Mouse (Mus musculus): Measurements from ENCODE around the gene Krt2. TPM values are rescaled to one million over a fixed set of nuclear protein-coding genes. Genes with fewer than 3 reads are reported as not detected.

Krt2 gene
- not detected for polyA plus RNA-seq (2014; fragmentation: Illumina TruSeq; extraction: RNeasy Lipid Tissue Mini Kit (QIAGEN cat#74804); ENCODE audit: low read depth, low replicate concordance)

GRCm38 (mm10) chr15:101817875-101818274, at the start of gene Krt2:
Gene Krt2 (minus strand): TSS chr15:101818169.

GRCm38 (mm10) chr15:101850694-101851093, 32.7 kb upstream of the Krt2 start, which contains the start of gene Krt1:
Gene Krt1 (minus strand): TSS chr15:101850794.

GRCm38 (mm10) chr15:101802296-101802835, 15.6 kb downstream of the Krt2 start, which contains the start of gene Krt73:
Gene Krt73 (minus strand): TSS chr15:101802346.

GRCm38 (mm10) chr15:101786360-101786759, 31.6 kb downstream of the Krt2 start, which contains the start of gene Krt72:
Gene Krt72 (minus strand): TSS chr15:101786460.

Other genes with a start within 250 kb of the Krt2 start
- gene Krt75, start 244.3 kb downstream of the Krt2 start, polyA plus RNA-seq (2014; fragmentation: Illumina TruSeq; extraction: RNeasy Lipid Tissue Mini Kit (QIAGEN cat#74804); ENCODE audit: low read depth, low replicate concordance), result not detected
- not detected for gene Gm5414, start 190.0 kb downstream of the Krt2 start, polyA plus RNA-seq (2014; fragmentation: Illumina TruSeq; extraction: RNeasy Lipid Tissue Mini Kit (QIAGEN cat#74804); ENCODE audit: low read depth, low replicate concordance)
- not detected for gene Gm5478, start 170.8 kb downstream of the Krt2 start, polyA plus RNA-seq (2014; fragmentation: Illumina TruSeq; extraction: RNeasy Lipid Tissue Mini Kit (QIAGEN cat#74804); ENCODE audit: low read depth, low replicate concordance)
- not detected for gene Krt6b, start 137.9 kb downstream of the Krt2 start, polyA plus RNA-seq (2014; fragmentation: Illumina TruSeq; extraction: RNeasy Lipid Tissue Mini Kit (QIAGEN cat#74804); ENCODE audit: low read depth, low replicate concordance)
- not detected for gene Krt6a, start 123.9 kb downstream of the Krt2 start, polyA plus RNA-seq (2014; fragmentation: Illumina TruSeq; extraction: RNeasy Lipid Tissue Mini Kit (QIAGEN cat#74804); ENCODE audit: low read depth, low replicate concordance)
- not detected for gene Krt5, start 105.3 kb downstream of the Krt2 start, polyA plus RNA-seq (2014; fragmentation: Illumina TruSeq; extraction: RNeasy Lipid Tissue Mini Kit (QIAGEN cat#74804); ENCODE audit: low read depth, low replicate concordance)
- not detected for gene Krt71, start 75.1 kb downstream of the Krt2 start, polyA plus RNA-seq (2014; fragmentation: Illumina TruSeq; extraction: RNeasy Lipid Tissue Mini Kit (QIAGEN cat#74804); ENCODE audit: low read depth, low replicate concordance)
- gene Krt72, start 31.7 kb downstream of the Krt2 start, polyA plus RNA-seq (2014; fragmentation: Illumina TruSeq; extraction: RNeasy Lipid Tissue Mini Kit (QIAGEN cat#74804); ENCODE audit: low read depth, low replicate concordance), result not detected
- not detected for gene Krt73, start 15.8 kb downstream of the Krt2 start, polyA plus RNA-seq (2014; fragmentation: Illumina TruSeq; extraction: RNeasy Lipid Tissue Mini Kit (QIAGEN cat#74804); ENCODE audit: low read depth, low replicate concordance)
- not detected for gene Krt1, start 32.6 kb upstream of the Krt2 start, polyA plus RNA-seq (2014; fragmentation: Illumina TruSeq; extraction: RNeasy Lipid Tissue Mini Kit (QIAGEN cat#74804); ENCODE audit: low read depth, low replicate concordance)
- gene Krt77, start 51.5 kb upstream of the Krt2 start, polyA plus RNA-seq (2014; fragmentation: Illumina TruSeq; extraction: RNeasy Lipid Tissue Mini Kit (QIAGEN cat#74804); ENCODE audit: low read depth, low replicate concordance), result not detected
- not detected for gene Krt76, start 74.8 kb upstream of the Krt2 start, polyA plus RNA-seq (2014; fragmentation: Illumina TruSeq; extraction: RNeasy Lipid Tissue Mini Kit (QIAGEN cat#74804); ENCODE audit: low read depth, low replicate concordance)
- gene Krt4, start 106.6 kb upstream of the Krt2 start, polyA plus RNA-seq (2014; fragmentation: Illumina TruSeq; extraction: RNeasy Lipid Tissue Mini Kit (QIAGEN cat#74804); ENCODE audit: low read depth, low replicate concordance), result not detected
- gene Krt79, start 122.2 kb upstream of the Krt2 start, polyA plus RNA-seq (2014; fragmentation: Illumina TruSeq; extraction: RNeasy Lipid Tissue Mini Kit (QIAGEN cat#74804); ENCODE audit: low read depth, low replicate concordance), result 0.52 TPM
- gene Krt78, start 136.1 kb upstream of the Krt2 start, polyA plus RNA-seq (2014; fragmentation: Illumina TruSeq; extraction: RNeasy Lipid Tissue Mini Kit (QIAGEN cat#74804); ENCODE audit: low read depth, low replicate concordance), result not detected
- gene Krt8, start 186.3 kb upstream of the Krt2 start, polyA plus RNA-seq (2014; fragmentation: Illumina TruSeq; extraction: RNeasy Lipid Tissue Mini Kit (QIAGEN cat#74804); ENCODE audit: low read depth, low replicate concordance), result 3.2 TPM
- 4.3 TPM for gene Krt18, start 210.0 kb upstream of the Krt2 start, polyA plus RNA-seq (2014; fragmentation: Illumina TruSeq; extraction: RNeasy Lipid Tissue Mini Kit (QIAGEN cat#74804); ENCODE audit: low read depth, low replicate concordance)